Mouse (Mus musculus) hindbrain, postnatal 0 days (tissue): Measurements from ENCODE around the gene Igsf9b. TPM values are rescaled to one million over a fixed set of nuclear protein-coding genes. Genes with fewer than 3 reads are reported as not detected.

Source experiments
- ATAC-seq: fragments of 200-750 bp; cut with Nextera tagmentation; 2 replicates; pipeline ENCODE4 v1.8.0; 2017; ENCODE audit warnings: mild to moderate bottlenecking, moderate TSS enrichment, moderate library complexity
- DNase-seq: peaks from one replicate; pipeline ENCODE4 v3.0.0-alpha.2; 2015; ENCODE audit warnings: low spot score
- H3K27ac ChIP-seq: fragments of 300-500 bp; sonication (generic); 2 replicates; pipeline ENCODE4 v1.5.1; 2014; ENCODE audit warnings: mild to moderate bottlenecking
- H3K27me3 ChIP-seq: fragments of 300-500 bp; sonication (generic); 2 replicates; pipeline ENCODE4 v1.6.1; 2014; ENCODE audit warnings: low read length, mixed read lengths; ENCODE audit not compliant: insufficient read depth
- H3K36me3 ChIP-seq: fragments of 300-500 bp; sonication (generic); 2 replicates; pipeline ENCODE4 v1.6.1; 2014; ENCODE audit warnings: low read length, mixed read lengths; ENCODE audit not compliant: insufficient read depth
- H3K4me1 ChIP-seq: fragments of 300-500 bp; sonication (generic); 2 replicates; pipeline ENCODE4 v1.6.1; 2014; ENCODE audit warnings: antibody characterized with exemption, low read length, mixed read lengths; ENCODE audit not compliant: insufficient read depth
- H3K4me2 ChIP-seq: fragments of 300-500 bp; sonication (generic); 2 replicates; pipeline ENCODE4 v1.6.1; 2014; ENCODE audit warnings: low read depth, mild to moderate bottlenecking, low read length, moderate library complexity, mixed read lengths
- H3K4me3 ChIP-seq: fragments of 300-500 bp; sonication (generic); 2 replicates; pipeline ENCODE4 v1.5.1; 2014; ENCODE audit warnings: low read length
- H3K9ac ChIP-seq: fragments of 300-500 bp; sonication (generic); replicated peaks from 2 replicates; pipeline ENCODE4 v1.6.1; 2014; ENCODE audit warnings: mild to moderate bottlenecking, low read length, moderate library complexity, mixed read lengths
- H3K9me3 ChIP-seq: fragments of 300-500 bp; sonication (generic); 2 replicates; pipeline ENCODE4 v1.6.1; 2016; ENCODE audit warnings: low read length, mixed read lengths
- CTCF ChIP-seq: IDR thresholded peaks from 2 replicates; pipeline ENCODE4 v1.5.1; 2016; ENCODE audit warnings: antibody characterized with exemption, control low read depth, low read depth
- WGBS: fragments of 180-500 bp; shearing (Covaris S2); extraction: QIAGEN DNeasy Blood & Tissue Kit; methylation state at CpG from one replicate; pipeline ENCODE4 v1.1.7; 2014; 5-methylcytosine and 5-hydroxymethylcytosine counted together
- polyA plus RNA-seq: library from polyadenylated mRNA; unstranded; fragments of >200 nt; fragmentation: Nextera tagmentation; extraction: Ambion mirVana; gene quantifications from 2 replicates; pipeline ENCODE4 v1.2.1, GENCODE M21; 2015
- total RNA-seq: library from RNA; depleted of rRNA; stranded (reverse); fragments of >200 nt; gene quantifications from 2 replicates; pipeline ENCODE4 v1.2.3, GENCODE M21; 2014

Igsf9b gene
- total and polyA plus RNA-seq, 2 experiments from 2014 or later: 21.4 to 89.9 TPM

- Histone ChIP-seq H3K4me2 (peak overlapping the region; percentile 83), H3K27me3 (no peaks in the 10 kb centered on the region), H3K4me3 (peak overlapping the region; percentile 74), H3K27ac (no peak overlapping the region), H3K4me1 (peaks cover 45% of the 10 kb centered on the region), H3K36me3 (no peaks in the 10 kb centered on the region), H3K9ac (0 out of 2 replicates have a peak overlapping the region, but pooled peaks have one; percentile 65), H3K9me3 (no peaks in the 10 kb centered on the region)
- ATAC-seq (no peak), DNase-seq (no peak)
- WGBS: 55% methylated on average over 5 of the region's 5 CpGs
- no peak for TF ChIP-seq CTCF
Observed at GRCm38 (mm10) chr9:27301486-27301885, 2.5 kb downstream of the Igsf9b start.

DNA sequence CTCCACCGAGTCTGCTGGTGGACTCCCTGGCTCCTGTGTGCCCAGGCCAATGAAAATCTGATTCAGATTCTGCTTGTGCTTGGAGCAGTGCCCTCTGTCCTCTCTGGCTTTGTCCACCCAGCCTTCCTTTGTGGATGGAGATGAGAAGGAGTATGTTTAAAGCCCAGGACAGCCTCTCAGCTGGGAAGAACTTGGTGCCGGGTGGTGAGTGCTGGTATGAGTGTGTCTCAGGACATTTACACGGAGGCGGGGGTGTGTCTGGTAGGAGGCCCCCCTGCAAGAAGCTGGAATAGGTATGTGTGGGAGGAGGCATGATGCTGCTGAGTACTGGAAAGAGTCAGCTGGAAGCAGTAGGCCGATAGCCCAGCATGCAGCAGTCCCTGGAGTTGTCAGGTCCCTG is 3.3 kb downstream of the Igsf9b start:
- Histone ChIP-seq H3K27ac (no peak overlapping the region), H3K9me3 (no peaks in the 10 kb centered on the region), H3K9ac (no peak overlapping the region), H3K4me3 (peak overlapping the region; percentile 10; the same call in 1 of the 2 replicates), H3K4me2 (peak overlapping the region; percentile 83), H3K36me3 (no peaks in the 10 kb centered on the region), H3K4me1 (peaks cover 52% of the 10 kb centered on the region), H3K27me3 (no peaks in the 10 kb centered on the region)
- no peak for TF ChIP-seq CTCF
- DNase-seq (no peak), ATAC-seq (no peak)
- 45% methylated on average over 5 of the region's 5 CpGs for WGBS

DNA sequence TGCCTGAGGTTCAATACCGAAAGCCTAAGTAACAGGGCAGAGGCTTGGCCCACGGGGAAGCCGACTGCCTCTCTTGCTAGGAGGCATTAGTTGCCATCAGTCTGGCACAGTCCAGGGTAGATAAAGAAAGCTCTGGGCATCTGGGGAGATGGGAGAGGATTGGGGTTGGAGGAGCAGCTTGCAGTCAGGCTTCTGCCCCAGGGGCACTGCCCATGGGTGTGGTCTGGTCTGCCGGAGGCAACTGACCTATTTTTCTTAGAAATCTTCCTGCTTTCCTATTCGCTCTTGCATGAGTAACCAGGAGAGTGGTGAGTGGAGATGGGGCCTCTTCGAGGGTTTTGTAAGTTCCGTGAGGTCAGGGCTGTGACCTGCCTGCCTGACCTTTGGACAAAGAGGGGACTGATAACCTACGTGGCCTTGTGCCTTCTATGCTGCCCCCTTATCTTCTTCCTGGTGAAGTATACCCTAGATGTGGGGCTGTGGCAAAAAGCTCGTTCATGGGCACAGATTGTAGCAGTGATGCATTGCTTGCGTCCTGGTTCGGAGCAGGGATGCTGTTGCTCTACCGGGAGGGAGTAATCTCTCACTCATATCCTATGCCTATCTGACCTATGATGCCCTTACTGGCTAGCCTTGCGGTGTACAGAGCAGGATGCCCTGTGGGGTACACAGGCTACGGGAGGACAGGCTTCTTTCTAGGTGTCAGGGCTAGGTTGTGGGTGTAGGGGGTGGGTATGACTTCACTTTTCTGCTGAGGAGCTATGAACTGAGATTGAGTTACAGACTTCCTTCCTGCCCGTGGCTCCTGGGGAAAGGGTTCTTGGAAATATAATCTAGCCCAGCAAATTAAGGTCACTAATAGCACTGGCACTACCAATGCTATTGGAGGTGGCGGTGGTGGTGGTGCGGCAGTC is 4.8 kb downstream of the Igsf9b start:
- Histone ChIP-seq H3K27me3 (no peaks in the 10 kb centered on the region), H3K4me1 (peaks cover 63% of the 10 kb centered on the region), H3K9ac (peak overlapping the region; percentile 28; the same call in 1 of the 2 replicates), H3K36me3 (no peaks in the 10 kb centered on the region), H3K4me3 (peak overlapping the region; percentile 12; the same call in 1 of the 2 replicates), H3K4me2 (peak overlapping the region; percentile 83), H3K27ac (no peak overlapping the region), H3K9me3 (no peaks in the 10 kb centered on the region)
- DNase-seq: no peak
- no peak for ATAC-seq
- no peak for TF ChIP-seq CTCF
- WGBS: 56% methylated on average over 17 of the region's 17 CpGs

GRCm38 (mm10) chr9:27304485-27305102 is 5.6 kb downstream of the Igsf9b start:
- ATAC-seq (no peak), DNase-seq (no peak)
- no peaks in the 10 kb centered on the region for H3K27me3 ChIP-seq
- H3K9ac ChIP-seq: no peak overlapping the region
- TF ChIP-seq CTCF: no peak
- no peak overlapping the region; the same call in 1 of the 2 replicates for H3K4me2 ChIP-seq
- H3K4me1 ChIP-seq: peaks cover 67% of the 10 kb centered on the region
- no peaks in the 10 kb centered on the region for H3K36me3 ChIP-seq
- H3K27ac ChIP-seq: peak overlapping the region; percentile 32; the same call in 1 of the 2 replicates
- H3K9me3 ChIP-seq: no peaks in the 10 kb centered on the region
- 75% methylated on average over 5 of the region's 5 CpGs for whole genome bisulfite sequencing
- no peak overlapping the region for H3K4me3 ChIP-seq

DNA sequence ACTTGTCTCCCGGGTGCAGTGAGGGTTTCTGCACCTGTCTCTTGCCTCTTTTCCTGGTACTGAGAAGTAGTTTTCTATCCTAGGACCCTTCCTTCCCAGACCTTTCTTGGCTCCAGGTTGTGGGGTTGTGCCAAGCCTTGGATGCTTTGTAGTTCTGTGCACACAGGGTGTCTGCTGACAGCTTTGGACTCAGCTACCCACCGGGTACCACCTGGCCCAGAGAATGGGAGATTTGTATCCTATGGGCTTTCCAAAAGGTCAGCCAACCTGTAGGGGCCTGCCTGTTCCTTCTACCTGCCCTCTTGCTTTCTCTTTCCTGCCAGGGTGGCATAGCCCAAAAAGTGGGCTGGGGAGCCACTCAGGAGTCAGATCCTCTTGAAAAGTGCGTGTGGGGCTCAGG is 6.5 kb downstream of the Igsf9b start:
- WGBS: 54% methylated on average over 3 of the region's 3 CpGs
- TF ChIP-seq CTCF: no peak

GRCm38 (mm10) chr9:27306642-27307041 is 7.6 kb downstream of the Igsf9b start:
- H3K27ac ChIP-seq: peak overlapping the region; percentile 89
- H3K4me1 ChIP-seq: peaks cover 60% of the 10 kb centered on the region
- 0 out of 2 replicates have a peak, but pooled peaks cover 4% of the 10 kb centered on the region for H3K36me3 ChIP-seq
- no peaks in the 10 kb centered on the region for H3K27me3 ChIP-seq
- no peak for ATAC-seq
- DNase-seq: no peak
- 21% methylated on average over 4 of the region's 4 CpGs for WGBS
- no peak for TF ChIP-seq CTCF
- H3K4me3 ChIP-seq: no peak overlapping the region
- no peak overlapping the region; the same call in 1 of the 2 replicates for H3K9ac ChIP-seq
- no peaks in the 10 kb centered on the region for H3K9me3 ChIP-seq
- H3K4me2 ChIP-seq: no peak overlapping the region

More for the DNA sequence above, 6.5 kb downstream of the Igsf9b start:
- no peaks in the 10 kb centered on the region for H3K9me3 ChIP-seq
- no peaks in the 10 kb centered on the region for H3K27me3 ChIP-seq
- no peak overlapping the region for H3K9ac ChIP-seq
- DNase-seq (no peak), ATAC-seq (no peak)
- peaks cover 67% of the 10 kb centered on the region for H3K4me1 ChIP-seq
- H3K27ac ChIP-seq: no peak overlapping the region
- H3K4me2 ChIP-seq: no peak overlapping the region
- H3K4me3 ChIP-seq: no peak overlapping the region
- H3K36me3 ChIP-seq: no peaks in the 10 kb centered on the region
